Mouse (Mus musculus) left cerebral cortex, postnatal 36 days (tissue): ENCODE measurements around the gene Gnao1. TPM values are rescaled to one million over a fixed set of nuclear protein-coding genes. Genes with fewer than 3 reads are reported as not detected.

Source experiments
- DNase-seq, 2 experiments: peaks; one replicate each; pipeline ENCODE4 v3.0.0; 2021 to 2022; ENCODE audit warnings: low spot score in 2 of 2, mixed read lengths in 1 of 2
- intact Hi-C: fragments of 180-260 bp; cut with DNase I; formaldehyde crosslinking; loops from one replicate; pipeline ENCODE4 v1.15.1; 2025
- total RNA-seq, 2 experiments: library from RNA; stranded (reverse); gene quantifications; 2 replicates each; pipeline ENCODE4 v1.2.3; 2021

Gene Gnao1
- total RNA-seq, 2 experiments from 2014 or later, result 735 to 741 TPM

DNA sequence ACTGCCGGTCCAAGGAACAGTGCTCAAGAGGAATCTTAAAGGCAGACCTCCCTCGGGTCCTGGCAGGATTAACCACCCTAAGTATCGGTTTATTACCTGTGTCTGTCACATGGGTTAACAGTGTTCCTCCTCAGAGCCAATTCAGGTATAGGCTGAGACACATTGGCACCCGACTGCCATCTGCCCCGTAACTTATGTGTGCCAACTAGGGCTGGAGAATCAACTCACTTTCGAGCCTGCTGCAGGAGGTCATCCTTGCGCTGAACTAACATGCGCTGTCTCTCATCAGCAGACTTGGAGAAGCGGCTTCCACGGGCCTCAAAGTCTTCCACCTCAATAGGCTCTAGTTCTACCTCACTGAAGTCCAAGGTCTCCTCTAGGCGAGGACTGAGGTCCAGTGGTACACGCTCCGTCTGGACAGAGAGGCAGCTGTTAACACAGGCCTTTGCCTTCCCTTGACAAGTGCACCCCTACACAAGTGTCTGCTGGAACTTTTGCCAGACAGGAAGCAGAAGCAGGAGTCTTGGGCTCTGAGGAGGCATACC lies 164.1 kb downstream of the Gnao1 start:
- intact Hi-C loops, result no loop called here
- DNase-seq, result peak in 1 of 2 experiments; percentile 7

DNA sequence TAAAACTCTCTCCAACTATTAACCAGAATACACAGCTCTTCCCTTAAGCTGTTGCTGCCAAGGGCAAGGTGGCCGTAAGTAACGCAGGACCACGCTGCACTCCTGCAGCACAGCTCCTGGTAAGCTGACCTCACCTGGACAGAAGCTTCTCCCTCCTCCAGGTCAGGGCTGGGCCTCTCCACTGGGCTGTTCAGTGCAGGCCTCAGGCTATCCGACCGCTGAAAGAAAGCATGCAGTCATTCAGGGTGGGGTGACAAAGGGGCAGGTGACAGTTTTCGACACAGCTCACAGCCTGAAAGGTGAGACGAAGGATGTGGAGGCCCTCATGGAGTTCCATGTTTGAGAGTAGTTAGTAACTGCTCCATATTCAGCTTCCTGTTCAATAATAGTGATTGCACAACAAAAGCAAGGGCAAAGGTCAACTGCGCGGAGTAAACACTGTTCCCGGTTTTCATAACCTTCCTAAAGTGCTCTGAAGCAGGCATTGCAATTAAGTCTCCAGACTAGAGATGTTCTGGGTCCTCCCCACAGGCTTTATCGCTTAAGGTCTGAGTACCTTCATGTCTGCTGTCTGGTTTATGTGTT lies 164.9 kb downstream of the Gnao1 start:
- DNase-seq, result peak in 1 of 2 experiments; percentile 3
- intact Hi-C loops, result no loop called here

DNA sequence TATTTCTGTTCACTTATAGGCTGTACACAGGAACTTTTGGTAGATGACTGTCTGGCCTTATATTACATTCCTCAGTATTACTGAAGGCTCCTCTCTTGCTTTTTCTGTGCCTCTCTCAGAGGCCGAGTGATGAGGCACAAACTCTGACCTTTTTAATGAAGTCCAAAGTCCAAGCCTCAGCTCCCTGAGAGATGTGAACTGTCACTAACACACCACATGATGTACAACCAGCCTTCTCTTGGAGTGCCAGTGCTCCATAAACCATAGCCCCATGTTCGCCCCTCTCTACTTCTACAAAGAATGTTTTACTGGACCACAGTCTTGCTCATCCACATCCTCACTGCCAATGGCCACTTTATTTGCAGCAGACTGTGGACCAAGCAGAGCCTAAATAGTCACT lies 165.6 kb downstream of the Gnao1 start:
- peak in 1 of 2 experiments; percentile 2 for DNase-seq
- intact Hi-C loops, result no loop called here

DNA sequence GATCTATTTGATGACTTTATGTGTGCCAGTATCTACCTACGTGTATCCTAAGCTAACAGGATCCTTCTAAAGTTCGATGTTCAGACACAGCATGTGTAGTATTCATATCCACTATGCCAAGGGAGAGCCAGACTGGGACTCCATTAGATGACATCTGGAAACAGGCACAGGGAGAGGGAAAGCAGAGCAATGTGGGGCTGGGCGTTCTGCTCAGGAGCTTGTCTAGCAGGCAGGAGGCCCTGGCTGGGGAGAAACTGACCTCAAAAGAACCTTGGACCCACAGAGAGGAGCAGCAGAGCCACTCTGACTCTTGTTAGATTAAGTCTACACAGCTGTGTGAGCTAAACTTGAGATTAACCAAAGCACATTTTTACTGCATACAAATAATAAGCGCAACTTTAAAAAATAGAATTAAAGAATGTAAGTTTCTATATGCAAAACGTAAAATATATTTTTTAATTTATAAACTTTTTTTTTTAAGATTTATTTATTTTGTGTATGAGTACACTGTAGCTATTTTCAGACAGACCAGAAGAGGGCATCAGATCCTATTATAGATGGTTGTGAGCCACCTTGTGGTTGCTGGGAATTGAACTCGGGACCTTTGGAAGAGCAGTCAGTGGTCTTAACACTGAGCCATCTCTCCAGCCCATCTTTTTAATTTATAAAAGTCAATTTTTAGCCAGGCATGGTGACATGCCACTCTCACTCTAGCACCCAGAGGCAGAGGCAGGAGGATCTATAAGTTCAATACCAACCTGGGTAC lies 166.9 kb downstream of the Gnao1 start:
- intact Hi-C loops, result no loop called here
- peak in 1 of 2 experiments; percentile 1 for DNase-seq

DNA sequence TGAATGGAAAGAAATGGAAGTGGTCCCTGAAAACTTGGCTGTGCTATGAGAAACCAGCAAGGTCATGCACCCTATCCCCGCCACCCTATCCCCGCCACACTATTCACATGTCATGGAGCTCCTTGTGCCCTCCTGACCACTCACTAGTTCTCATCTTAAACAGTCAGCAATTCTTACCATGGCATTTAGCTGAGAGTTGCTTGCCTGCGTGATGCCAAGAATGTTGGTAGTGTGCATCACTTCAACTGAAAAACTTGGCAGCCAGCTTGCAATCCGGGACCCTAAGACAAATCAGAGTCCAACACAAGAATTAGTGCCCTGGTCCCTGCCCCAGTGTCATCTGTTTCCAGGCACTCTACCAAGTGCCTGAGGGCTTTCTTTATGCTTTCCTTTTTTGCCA lies 170.4 kb downstream of the Gnao1 start:
- intact Hi-C loops, result loop anchor here (10.0 kb wide), 1 partner anchor 225 kb away; no protein-coding TSS in a partner anchor
- DNase-seq, result peak in 1 of 2 experiments; percentile 1

DNA sequence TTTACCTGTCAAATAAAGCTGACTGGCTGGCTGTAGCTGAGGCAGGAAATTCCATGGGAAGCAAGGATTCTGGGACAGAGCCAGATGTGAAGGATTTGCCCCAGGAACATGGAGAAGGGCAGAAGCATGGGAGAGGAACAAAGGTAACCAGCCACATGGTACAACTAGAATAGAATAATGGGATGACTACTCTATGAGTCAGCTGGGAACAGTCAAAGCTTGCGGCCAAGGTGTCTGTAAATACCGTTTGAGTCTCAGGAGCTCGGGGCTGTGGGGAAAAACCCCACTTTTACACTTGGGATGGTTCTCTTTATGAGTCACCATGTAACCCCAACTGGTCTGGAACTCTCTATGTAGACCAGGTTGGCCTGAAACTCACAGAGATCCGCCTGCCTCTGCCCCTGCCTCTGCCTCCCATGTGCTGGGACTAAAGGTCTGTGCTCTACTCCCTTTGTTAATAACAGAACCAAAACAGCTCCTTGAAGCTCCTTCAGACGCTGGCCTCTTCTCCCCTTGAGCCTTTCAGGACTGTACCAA lies 172.0 kb downstream of the Gnao1 start:
- intact Hi-C loops, result loop anchor here (10.0 kb wide), 1 partner anchor 223 kb away; no protein-coding TSS in a partner anchor
- DNase-seq, result peak in 1 of 2 experiments; percentile 6

DNA sequence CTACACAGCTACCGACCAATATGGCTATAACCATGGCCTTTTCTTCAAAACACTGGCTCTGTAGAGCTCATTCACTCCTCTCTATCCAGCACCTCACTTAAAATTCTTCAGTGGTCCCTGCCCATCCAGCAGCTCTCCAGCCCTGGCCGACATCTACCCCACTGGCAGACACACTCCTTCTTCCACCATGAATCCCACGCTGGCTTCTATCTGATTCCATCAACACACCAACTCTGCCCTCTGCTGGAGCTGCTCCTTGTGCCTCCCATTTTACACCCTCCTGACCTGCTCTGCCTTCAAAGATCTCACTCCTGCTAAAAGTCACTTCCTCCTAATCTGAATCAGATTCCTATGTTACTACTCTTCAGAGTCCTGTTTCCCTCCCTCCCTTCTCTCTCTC lies 174.1 kb downstream of the Gnao1 start:
- DNase-seq, result peak in 1 of 2 experiments; percentile 10

DNA sequence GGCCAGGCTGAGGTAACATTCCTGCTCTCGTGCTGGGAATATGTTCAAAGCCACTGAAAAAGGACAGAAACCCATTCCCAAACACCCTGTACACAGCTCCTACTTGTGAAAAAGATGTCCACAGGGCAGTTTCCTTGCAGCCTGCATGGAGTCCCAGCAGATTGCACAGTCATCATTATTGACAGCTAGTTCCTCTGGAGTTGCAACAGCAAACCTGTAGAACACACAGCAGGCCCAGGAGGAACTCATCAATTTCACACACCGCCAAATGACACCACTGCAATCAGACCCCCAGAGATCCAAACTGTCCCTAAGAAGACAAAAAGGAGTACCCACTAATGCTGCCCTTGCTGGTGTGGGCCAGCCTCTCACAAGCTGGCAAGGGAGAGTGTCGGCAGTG lies 175.0 kb downstream of the Gnao1 start:
- peak in 1 of 2 experiments; percentile 2 for DNase-seq
- intact Hi-C loops, result loop anchor here (10.0 kb wide), 1 partner anchor 220 kb away; no protein-coding TSS in a partner anchor

More for the DNA sequence above, 174.1 kb downstream of the Gnao1 start:
- intact Hi-C loops, result loop anchor here (10.0 kb wide), 1 partner anchor 221 kb away; no protein-coding TSS in a partner anchor

DNA sequence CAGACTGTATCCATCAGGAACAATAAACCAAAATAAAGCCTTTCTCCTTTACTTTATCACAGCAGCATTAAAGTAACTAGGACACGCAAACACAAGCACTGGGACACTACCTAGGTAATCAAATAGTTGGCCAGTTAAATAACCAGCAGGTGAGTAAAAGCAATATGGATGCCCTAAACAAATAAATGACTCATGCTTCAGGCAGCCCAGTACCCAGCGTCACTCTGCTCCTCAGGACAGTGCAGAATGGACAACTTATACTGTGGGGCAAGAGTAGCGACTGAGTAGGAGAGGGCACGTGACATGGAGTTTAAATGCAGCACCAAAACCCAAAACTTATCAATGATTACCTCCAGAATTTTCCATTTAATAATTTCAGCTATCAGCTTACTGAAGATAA lies 180.0 kb downstream of the Gnao1 start:
- no peak for DNase-seq
- intact Hi-C loops, result loop anchor here (10.0 kb wide), 1 partner anchor 215 kb away; no protein-coding TSS in a partner anchor

DNA sequence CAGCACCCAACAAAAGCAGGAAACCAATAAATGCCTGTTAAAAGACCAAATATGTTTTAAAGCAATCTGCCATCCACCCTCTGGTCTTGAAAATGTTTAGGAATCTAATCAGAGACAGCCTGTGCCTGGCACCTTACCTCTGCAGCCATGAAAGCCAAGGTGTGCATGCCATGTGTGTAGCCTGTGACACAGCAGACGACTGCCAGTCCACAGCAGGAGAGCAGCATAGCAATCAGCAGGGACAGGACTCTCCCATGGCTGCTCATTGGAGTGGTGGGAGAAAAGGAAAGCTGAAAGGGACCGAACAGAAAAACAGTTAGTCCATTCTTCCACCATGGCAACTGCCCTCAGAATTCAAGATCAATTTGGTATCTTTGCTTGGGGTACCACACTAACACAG lies 189.2 kb downstream of the Gnao1 start:
- intact Hi-C loops, result no loop called here
- no peak for DNase-seq

DNA sequence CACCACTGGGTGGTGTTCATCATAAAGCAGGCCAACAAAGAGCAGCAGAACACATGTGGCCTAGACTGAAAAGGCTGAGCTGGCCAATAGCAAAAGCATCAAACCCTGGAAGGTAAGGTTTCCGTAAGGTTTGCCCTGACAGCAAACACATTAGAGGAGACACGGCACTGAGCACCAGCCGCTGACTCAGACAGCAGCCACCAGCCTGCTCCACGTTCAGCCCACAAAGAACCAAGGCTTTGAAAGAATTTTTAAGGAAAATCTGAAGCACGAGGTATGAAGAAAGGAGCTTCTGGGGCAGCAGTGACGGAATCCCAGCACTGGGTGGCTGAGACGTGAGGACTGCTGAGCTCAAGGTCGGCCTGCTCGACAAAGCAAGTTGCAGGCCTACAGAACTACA lies 194.4 kb downstream of the Gnao1 start:
- no peak for DNase-seq
- intact Hi-C loops, result no loop called here

DNA sequence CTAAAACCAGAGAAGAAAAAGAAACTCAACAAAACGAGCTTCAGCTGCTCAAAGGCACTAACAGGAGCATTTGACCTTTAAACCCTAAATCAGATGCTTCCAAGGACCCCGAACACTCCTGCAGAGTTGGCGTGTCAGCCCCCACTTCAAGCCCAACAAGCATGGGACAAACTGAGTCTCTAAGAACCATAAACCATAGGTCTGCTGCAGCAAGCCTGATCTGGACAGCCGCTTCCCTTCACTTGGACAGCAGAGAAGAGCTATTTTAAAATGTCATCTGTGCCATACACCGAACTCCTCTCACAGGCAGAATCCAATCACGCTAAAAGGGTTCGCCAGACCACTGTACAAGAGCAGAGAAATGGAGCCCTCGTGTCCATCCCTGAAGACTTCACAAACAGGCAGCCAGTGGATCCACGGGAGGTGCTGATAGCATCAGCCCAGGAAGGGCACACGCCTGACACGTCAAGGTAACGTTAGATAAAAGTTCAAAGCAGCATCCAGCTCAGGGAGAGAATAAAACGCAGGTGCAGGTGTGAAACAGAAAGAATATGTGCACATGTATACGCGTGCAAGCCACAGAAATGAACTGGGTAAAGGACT lies 199.6 kb downstream of the Gnao1 start:
- intact Hi-C loops, result no loop called here
- DNase-seq, result no peak

DNA sequence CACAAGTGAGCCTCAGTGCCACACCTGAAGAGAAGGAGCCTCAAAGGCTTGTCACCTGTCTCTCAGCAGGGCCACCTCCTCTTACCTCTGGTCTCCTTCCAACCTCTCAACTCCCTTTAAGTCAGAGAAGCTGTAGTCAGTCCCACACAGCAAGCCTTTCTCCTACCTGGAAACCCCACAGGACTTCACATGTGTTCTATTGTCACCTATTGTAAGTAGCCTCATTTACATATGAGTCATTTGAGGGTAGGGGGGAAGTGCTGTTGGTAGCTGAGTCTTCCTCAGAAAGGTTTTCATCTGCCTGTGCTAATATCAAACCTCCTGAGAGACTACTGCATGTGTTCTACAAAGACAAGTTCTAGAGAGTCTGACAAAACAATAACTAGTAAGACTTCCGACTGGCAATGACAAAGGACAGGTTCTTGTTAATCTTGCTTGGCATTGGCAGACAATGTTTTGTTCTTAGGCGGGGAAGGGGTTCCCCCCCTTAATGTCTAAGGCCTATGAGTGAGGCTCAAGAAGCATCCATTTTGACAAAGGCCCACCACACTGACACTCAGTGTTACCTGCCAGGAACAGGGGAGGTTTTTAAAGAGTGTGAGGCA lies 200.4 kb downstream of the Gnao1 start:
- DNase-seq, result no peak
- intact Hi-C loops, result no loop called here

DNA sequence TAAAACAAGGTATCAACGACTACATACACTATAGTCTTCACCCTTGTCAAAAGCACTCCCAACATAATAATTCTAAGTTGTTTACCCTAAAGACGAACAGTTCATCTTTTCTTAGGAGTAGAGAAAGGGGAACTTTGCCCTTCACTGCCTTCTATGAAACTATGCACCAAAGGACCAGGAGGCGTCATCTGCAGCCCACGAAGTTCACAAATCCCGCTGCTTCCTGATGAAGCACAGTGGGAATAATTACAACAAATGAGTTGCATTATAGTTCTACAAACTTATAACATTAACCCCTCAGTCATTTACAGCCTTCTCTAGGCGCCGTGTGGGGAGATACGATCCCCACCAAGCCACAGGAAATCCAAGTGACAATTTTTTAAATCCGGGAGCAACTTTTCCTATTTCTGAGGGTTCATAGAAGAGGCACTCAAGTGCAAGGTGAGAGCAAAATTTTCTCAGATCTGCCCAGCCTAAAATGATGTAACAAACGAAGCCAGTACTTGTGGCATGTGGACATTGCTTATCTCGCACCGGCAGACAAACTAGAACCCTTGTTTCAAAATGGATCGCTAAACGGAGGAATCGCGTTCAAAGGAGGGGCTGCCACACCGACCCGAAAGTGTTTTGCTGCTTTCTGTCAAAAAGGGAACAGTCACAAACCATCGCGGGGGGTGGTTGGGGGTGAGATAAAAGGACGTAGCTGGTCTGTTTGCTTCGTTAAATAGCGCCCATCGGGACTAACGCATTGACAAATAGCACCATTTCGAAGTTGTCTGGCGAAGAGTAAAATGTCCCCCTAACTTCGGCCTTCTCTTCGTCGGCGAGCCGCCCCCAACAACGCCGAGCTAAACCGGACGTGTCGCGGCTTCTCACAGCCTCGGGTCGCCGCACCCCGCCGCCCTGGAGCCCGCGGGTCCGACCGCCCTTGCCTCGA lies 201.6 kb downstream of the Gnao1 start:
- no peak for DNase-seq
- intact Hi-C loops, result no loop called here

DNA sequence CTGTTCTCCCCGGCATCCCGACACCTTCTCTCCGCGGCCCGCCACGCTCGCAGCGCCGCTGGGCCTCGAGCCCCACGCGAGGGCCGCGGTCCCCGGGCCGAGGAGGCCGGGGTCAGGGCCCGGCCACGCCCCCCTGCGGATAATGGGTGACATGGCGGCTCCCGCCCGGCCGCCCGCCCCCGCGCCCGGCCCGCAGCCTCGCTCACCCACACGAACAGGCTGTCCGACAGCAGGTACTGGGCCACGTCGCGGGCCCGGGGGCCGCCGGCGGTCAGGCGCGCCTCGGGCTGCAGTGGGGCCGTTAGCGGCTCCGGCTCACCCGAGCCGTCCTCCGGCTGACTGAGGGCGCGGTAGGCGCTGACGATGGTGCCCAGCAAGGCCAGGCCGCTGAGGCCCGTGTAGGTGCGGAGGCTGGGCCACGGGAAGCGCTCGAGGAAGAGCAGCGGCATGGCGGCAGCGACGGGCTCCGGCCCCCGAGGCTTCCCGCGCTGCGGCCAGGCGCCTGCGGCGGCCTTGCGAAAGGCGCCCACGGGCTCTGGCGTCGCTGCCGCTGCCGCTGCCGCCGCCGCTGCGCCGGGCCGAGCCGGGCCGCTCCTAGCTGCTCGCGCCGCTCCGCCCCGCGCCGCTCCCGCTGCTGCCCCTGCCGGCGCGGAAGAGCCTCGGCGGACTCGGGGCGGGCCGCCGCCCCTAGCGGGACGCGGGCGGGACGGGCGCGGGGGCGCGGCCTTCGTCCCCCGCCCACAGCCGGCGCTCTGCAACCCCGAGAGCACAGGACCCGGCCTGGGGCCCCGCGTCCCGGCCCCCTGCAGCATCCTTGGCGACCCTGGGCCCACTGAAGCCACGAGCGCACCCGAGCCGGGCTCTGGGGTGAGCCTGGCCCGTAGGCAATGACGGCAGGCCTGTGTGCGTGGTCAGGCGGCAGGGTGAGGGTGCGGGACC lies 202.5 kb downstream of the Gnao1 start, which contains the start of gene Amfr:
Gene Amfr, minus strand, starts transcription at position 830 of the 939 bp plus-strand sequence.
- intact Hi-C loops, result no loop called here
- peak; percentile 63 to 77 for DNase-seq

DNA sequence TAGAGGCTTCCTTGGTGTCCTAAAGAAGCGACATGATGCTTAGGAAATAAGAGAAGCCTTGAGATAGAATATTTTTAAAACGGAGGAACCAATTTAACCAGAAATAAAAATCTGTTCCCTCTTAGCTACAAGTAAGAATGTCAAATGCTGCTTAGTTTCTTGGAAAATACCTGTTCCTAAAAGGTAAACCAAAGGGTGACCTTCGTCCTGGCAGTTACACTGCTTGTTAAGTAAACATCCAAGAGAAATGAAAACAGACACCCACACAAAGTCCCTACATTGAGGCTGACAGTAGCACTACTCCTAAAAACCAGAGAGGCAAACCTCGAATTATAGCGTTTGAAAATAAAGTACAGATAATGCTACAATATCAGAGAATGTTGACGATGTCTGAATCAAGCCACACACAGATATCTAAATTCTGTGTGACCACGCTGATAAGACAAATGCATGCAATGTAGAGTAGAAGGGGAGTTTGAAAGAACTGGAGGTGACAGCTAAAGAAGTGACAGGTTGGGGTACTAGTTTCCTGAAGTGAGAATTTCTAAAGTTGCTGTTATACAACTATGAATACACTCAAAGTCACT lies 203.4 kb downstream of the Gnao1 start:
- intact Hi-C loops, result no loop called here
- DNase-seq, result no peak
